Mouse (Mus musculus): ENCODE measurements around the gene Gpx4. TPM values are rescaled to one million over a fixed set of nuclear protein-coding genes. Genes with fewer than 3 reads are reported as not detected.
"Not testable (repeated sequence)": the region's sequence is repeated elsewhere in the genome, so short reads cannot be mapped to it uniquely, and the experiment has no call there.

Gpx4 gene
- polyA plus RNA-seq, 1 experiment from 2014 or later = 1,519 TPM

- Histone ChIP-seq H3K4me3 (ENCODE audit: low read depth, low read length) (no peak overlapping the region), H3K9ac (ENCODE audit: low read depth, low read length) (no peak overlapping the region; the same call in 1 of the 2 replicates), H3K9me3 (ENCODE audit: control insufficient read depth) (no peaks in the 10 kb centered on the region), H3K4me1 (replicated peaks; ENCODE audit: control insufficient read depth, insufficient read depth, low read length) (peaks cover 3% of the 10 kb centered on the region), H3K27me3 (replicated peaks; ENCODE audit: control insufficient read depth, insufficient read depth, low read length) (no peaks in the 10 kb centered on the region), H3K36me3 (ENCODE audit: control insufficient read depth, insufficient read depth) (peaks cover 26% of the 10 kb centered on the region), H3K4me2 (replicated peaks; ENCODE audit: low read depth) (peak overlapping the region; percentile 35), H3K27ac (ENCODE audit: low read depth, low read length) (peak overlapping the region; percentile 70)
- 10% methylated on average over 5 of the region's 5 CpGs for WGBS
- no peak for TF ChIP-seq CTCF (IDR thresholded peaks at IDR 0.05; ENCODE audit: low read depth)
- peak; percentile 75 for ATAC-seq
Measured at GRCm38 (mm10) chr10:80032799-80033480, 14.0 kb upstream of the Gpx4 start.

- Histone ChIP-seq H3K36me3 (ENCODE audit: control insufficient read depth, insufficient read depth) (peaks cover 32% of the 10 kb centered on the region), H3K9ac (ENCODE audit: low read depth, low read length) (no peak overlapping the region; the same call in 1 of the 2 replicates), H3K4me3 (ENCODE audit: low read depth, low read length) (no peak overlapping the region), H3K4me1 (replicated peaks; ENCODE audit: control insufficient read depth, insufficient read depth, low read length) (peaks cover 3% of the 10 kb centered on the region), H3K27ac (ENCODE audit: low read depth, low read length) (peak overlapping the region; percentile 70), H3K4me2 (replicated peaks; ENCODE audit: low read depth) (peak overlapping the region; percentile 35; the same call in 1 of the 2 replicates), H3K27me3 (replicated peaks; ENCODE audit: control insufficient read depth, insufficient read depth, low read length) (no peaks in the 10 kb centered on the region), H3K9me3 (ENCODE audit: control insufficient read depth) (no peaks in the 10 kb centered on the region)
- whole genome bisulfite sequencing = 16% methylated on average over 9 of the region's 9 CpGs
- TF ChIP-seq CTCF (IDR thresholded peaks at IDR 0.05; ENCODE audit: low read depth) = peak; percentile 82
- peak; percentile 87 for ATAC-seq
Measured at GRCm38 (mm10) chr10:80033511-80034391, 13.2 kb upstream of the Gpx4 start.

- ATAC-seq = no peak
- Histone ChIP-seq H3K36me3 (ENCODE audit: control insufficient read depth, insufficient read depth) (peaks cover 32% of the 10 kb centered on the region), H3K4me1 (replicated peaks; ENCODE audit: control insufficient read depth, insufficient read depth, low read length) (peaks cover 6% of the 10 kb centered on the region), H3K9me3 (ENCODE audit: control insufficient read depth) (no peaks in the 10 kb centered on the region), H3K4me3 (ENCODE audit: low read depth, low read length) (no peak overlapping the region), H3K27ac (ENCODE audit: low read depth, low read length) (peak overlapping the region; percentile 30; the same call in 1 of the 2 replicates), H3K4me2 (replicated peaks; ENCODE audit: low read depth) (no peak overlapping the region), H3K27me3 (replicated peaks; ENCODE audit: control insufficient read depth, insufficient read depth, low read length) (no peaks in the 10 kb centered on the region), H3K9ac (ENCODE audit: low read depth, low read length) (no peak overlapping the region)
- WGBS = 81% methylated on average over 8 of the region's 8 CpGs
- no peak for TF ChIP-seq CTCF (IDR thresholded peaks at IDR 0.05; ENCODE audit: low read depth)
Measured at GRCm38 (mm10) chr10:80035148-80035547, 11.8 kb upstream of the Gpx4 start.

GRCm38 (mm10) chr10:80035686-80036085 is 11.3 kb upstream of the Gpx4 start:
- no peak overlapping the region for H3K9ac ChIP-seq (ENCODE audit: low read depth, low read length)
- no peak overlapping the region for H3K4me2 ChIP-seq (replicated peaks; ENCODE audit: low read depth)
- H3K4me1 ChIP-seq (replicated peaks; ENCODE audit: control insufficient read depth, insufficient read depth, low read length) = peaks cover 6% of the 10 kb centered on the region
- 75% methylated on average over 5 of the region's 5 CpGs for WGBS
- ATAC-seq = no peak
- no peaks in the 10 kb centered on the region for H3K9me3 ChIP-seq (ENCODE audit: control insufficient read depth)
- H3K27me3 ChIP-seq (replicated peaks; ENCODE audit: control insufficient read depth, insufficient read depth, low read length) = no peaks in the 10 kb centered on the region
- TF ChIP-seq CTCF (IDR thresholded peaks at IDR 0.05; ENCODE audit: low read depth) = no peak
- H3K36me3 ChIP-seq (ENCODE audit: control insufficient read depth, insufficient read depth) = peaks cover 32% of the 10 kb centered on the region
- H3K27ac ChIP-seq (ENCODE audit: low read depth, low read length) = peak overlapping the region; percentile 30; the same call in 1 of the 2 replicates
- H3K4me3 ChIP-seq (ENCODE audit: low read depth, low read length) = no peak overlapping the region

GRCm38 (mm10) chr10:80036832-80037231 is 10.1 kb upstream of the Gpx4 start:
- H3K9ac ChIP-seq (ENCODE audit: low read depth, low read length) = no peak overlapping the region
- TF ChIP-seq CTCF (IDR thresholded peaks at IDR 0.05; ENCODE audit: low read depth) = no peak
- H3K4me3 ChIP-seq (ENCODE audit: low read depth, low read length) = no peak overlapping the region
- H3K4me2 ChIP-seq (replicated peaks; ENCODE audit: low read depth) = no peak overlapping the region
- peaks cover 6% of the 10 kb centered on the region for H3K4me1 ChIP-seq (replicated peaks; ENCODE audit: control insufficient read depth, insufficient read depth, low read length)
- WGBS = 87% methylated on average over 13 of the region's 13 CpGs
- 0 out of 2 replicates have a peak overlapping the region, but pooled peaks have one; percentile 35 for H3K27ac ChIP-seq (ENCODE audit: low read depth, low read length)
- ATAC-seq = no peak
- H3K27me3 ChIP-seq (replicated peaks; ENCODE audit: control insufficient read depth, insufficient read depth, low read length) = no peaks in the 10 kb centered on the region
- H3K9me3 ChIP-seq (ENCODE audit: control insufficient read depth) = no peaks in the 10 kb centered on the region
- peaks cover 32% of the 10 kb centered on the region for H3K36me3 ChIP-seq (ENCODE audit: control insufficient read depth, insufficient read depth)

- H3K36me3 ChIP-seq (ENCODE audit: control insufficient read depth, insufficient read depth) = peaks cover 32% of the 10 kb centered on the region
- peaks cover 3% of the 10 kb centered on the region for H3K4me1 ChIP-seq (replicated peaks; ENCODE audit: control insufficient read depth, insufficient read depth, low read length)
Measured at GRCm38 (mm10) chr10:80039559-80039979, 7.4 kb upstream of the Gpx4 start, which contains the start of gene Polr2e. Gene Polr2e, minus strand, starts transcription at chr10:80039795.

GRCm38 (mm10) chr10:80041409-80042060 is 5.4 kb upstream of the Gpx4 start:
- H3K4me2 ChIP-seq (replicated peaks; ENCODE audit: low read depth); H3K9ac ChIP-seq (ENCODE audit: low read depth, low read length); H3K27ac ChIP-seq (ENCODE audit: low read depth, low read length); H3K4me1 ChIP-seq (replicated peaks; ENCODE audit: control insufficient read depth, insufficient read depth, low read length); ATAC-seq; H3K9me3 ChIP-seq (ENCODE audit: control insufficient read depth); H3K4me3 ChIP-seq (ENCODE audit: low read depth, low read length); H3K27me3 ChIP-seq (replicated peaks; ENCODE audit: control insufficient read depth, insufficient read depth, low read length): not testable (repeated sequence)
- WGBS = 87% methylated on average over 8 of the region's 8 CpGs
- peaks cover 17% of the 10 kb centered on the region for H3K36me3 ChIP-seq (ENCODE audit: control insufficient read depth, insufficient read depth)

More at GRCm38 (mm10) chr10:80039559-80039979, 7.4 kb upstream of the Gpx4 start, which contains the start of gene Polr2e:
- 0% methylated on average over 40 of the region's 40 CpGs for WGBS
- Histone ChIP-seq H3K4me2 (replicated peaks; ENCODE audit: low read depth) (peak within 1 kb of the TSS; percentile 74), H3K9me3 (ENCODE audit: control insufficient read depth) (no peaks in the 10 kb centered on the region), H3K27me3 (replicated peaks; ENCODE audit: control insufficient read depth, insufficient read depth, low read length) (no peaks in the 10 kb centered on the region), H3K27ac (ENCODE audit: low read depth, low read length) (peak within 1 kb of the TSS; percentile 54), H3K9ac (ENCODE audit: low read depth, low read length) (peak within 1 kb of the TSS; percentile 69), H3K4me3 (ENCODE audit: low read depth, low read length) (peak within 1 kb of the TSS; percentile 67)
- peak; percentile 96 for ATAC-seq
- TF ChIP-seq CTCF (IDR thresholded peaks at IDR 0.05; ENCODE audit: low read depth) = peak; percentile 34; the same call in 1 of the 2 replicates

Data from intestine, postnatal 0 days (tissue).